Mouse (Mus musculus) thymus, adult 2 months (tissue): ENCODE data around the gene Slc35f2.

Experiments used
- CTCF ChIP-seq: fragments of 200-500 bp; IDR thresholded peaks from 2 replicates; pipeline ENCODE4 v1.5.1; 2012; ENCODE audit warnings: mild to moderate bottlenecking, control low read depth, low read length, moderate library complexity, borderline replicate concordance; ENCODE audit not compliant: control insufficient read depth, poor library complexity, insufficient read depth; ENCODE audit errors: extremely low read depth
- POLR2A ChIP-seq: fragments of 200-500 bp; IDR thresholded peaks from 2 replicates; pipeline ENCODE4 v1.6.1; 2012; ENCODE audit warnings: mild to moderate bottlenecking, low read length, control low read depth, moderate library complexity; ENCODE audit not compliant: control insufficient read depth, poor library complexity, insufficient read depth; ENCODE audit errors: extremely low read depth

GRCm38 (mm10) chr9:53771344-53772021 is at the start of gene Slc35f2:
- TF ChIP-seq CTCF (no peak), POLR2A (peak; percentile 42; the same call in 1 of the 2 replicates)
